Mouse (Mus musculus) left cerebral cortex, adult 18-20 months (tissue): ENCODE data around the gene Kcnmb1. TPM values are rescaled to one million over a fixed set of nuclear protein-coding genes. Genes with fewer than 3 reads are reported as not detected.
A peak's percentile ranks its signal among the peaks of the same experiment; 100 is the strongest.

Experiments used
- DNase-seq, 2 experiments: peaks; one replicate each; pipeline ENCODE4 v3.0.0; 2021 to 2022; ENCODE audit warnings: low spot score in 2 of 2, mixed read lengths in 1 of 2
- total RNA-seq, 2 experiments: library from RNA; stranded (reverse); gene quantifications; 2 replicates each; pipeline ENCODE4 v1.2.3; 2021

The Kcnmb1 gene
- total RNA-seq, 2 experiments from 2014 or later, result 0.21 to 0.26 TPM

- no peak for DNase-seq
Observed at GRCm38 (mm10) chr11:33944067-33944785, 18.6 kb upstream of the Kcnmb1 start.

GRCm38 (mm10) chr11:33944786-33945328, 18.0 kb upstream of the Kcnmb1 start:
- no peak for DNase-seq

- no peak for DNase-seq
Observed at GRCm38 (mm10) chr11:33946501-33946900, 16.3 kb upstream of the Kcnmb1 start.

DNA sequence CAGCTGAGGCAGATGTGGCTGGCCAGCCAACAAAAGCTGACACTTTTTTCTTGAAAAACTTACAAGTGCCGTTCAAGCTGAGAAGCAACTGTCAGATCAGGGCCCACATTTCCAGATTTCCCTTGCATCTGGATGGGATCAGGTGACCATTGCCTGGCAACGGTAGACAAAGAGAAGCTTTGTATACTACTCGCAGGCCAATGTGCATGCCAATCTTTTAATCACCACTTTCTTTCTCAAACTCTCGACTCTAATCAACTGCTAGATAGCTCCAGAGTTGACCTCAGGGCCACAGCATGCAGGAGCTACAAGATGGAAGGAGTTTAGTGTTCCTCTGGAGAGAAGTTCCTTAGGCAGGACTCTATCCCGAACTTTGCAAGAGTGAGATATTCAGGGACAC, 11.7 kb upstream of the Kcnmb1 start:
- DNase-seq, result no peak

GRCm38 (mm10) chr11:33951684-33952625, 10.9 kb upstream of the Kcnmb1 start:
- DNase-seq, result no peak

GRCm38 (mm10) chr11:33955982-33956381, 6.8 kb upstream of the Kcnmb1 start:
- no peak for DNase-seq

GRCm38 (mm10) chr11:33956623-33957022, 6.2 kb upstream of the Kcnmb1 start:
- DNase-seq, result no peak

- DNase-seq, result no peak
Observed at GRCm38 (mm10) chr11:33957595-33957994, 5.2 kb upstream of the Kcnmb1 start.

DNA sequence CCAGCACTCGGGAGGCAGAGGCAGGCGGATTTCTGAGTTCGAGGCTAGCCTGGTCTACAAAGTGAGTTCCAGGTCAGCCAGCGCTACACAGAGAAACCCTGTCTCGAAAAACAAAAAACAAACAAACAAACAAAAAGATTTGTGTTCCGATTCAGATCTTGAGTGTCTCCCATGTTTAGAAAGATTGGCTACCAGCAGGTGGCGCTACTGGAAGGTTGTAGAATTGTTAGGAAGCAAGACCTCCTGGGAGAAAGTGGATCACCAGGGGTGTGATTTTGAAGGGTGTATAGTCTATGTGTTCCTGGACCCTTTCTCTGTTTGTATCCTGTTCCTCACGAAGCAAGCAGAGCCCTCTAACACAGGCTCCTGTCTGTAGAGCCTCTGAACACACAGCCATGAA, 4.1 kb upstream of the Kcnmb1 start:
- peak; percentile 16 to 45 for DNase-seq

DNA sequence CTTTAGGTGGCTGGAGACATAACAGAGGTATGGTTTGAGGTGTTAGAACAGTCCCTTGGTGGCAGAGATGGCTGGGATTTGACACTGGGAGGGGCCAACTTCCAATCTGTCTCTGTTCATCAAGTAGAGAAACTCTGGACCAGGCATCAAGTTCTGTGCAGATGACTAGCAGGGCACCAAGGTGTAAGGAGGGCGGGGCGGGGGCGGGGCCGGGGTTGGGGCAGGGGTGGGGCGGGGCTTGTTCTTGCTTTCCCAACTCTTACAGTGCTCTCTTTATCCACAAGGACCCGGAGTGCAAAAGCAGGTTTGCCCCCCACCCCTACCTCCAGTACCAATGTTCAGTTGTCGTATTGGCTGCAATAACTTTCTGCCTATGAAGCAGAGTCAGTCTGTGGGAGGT, 635 bp upstream of the Kcnmb1 start:
- DNase-seq, result no peak

- DNase-seq, result no peak
Observed at GRCm38 (mm10) chr11:33965380-33965779, 2.6 kb downstream of the Kcnmb1 start.

DNA sequence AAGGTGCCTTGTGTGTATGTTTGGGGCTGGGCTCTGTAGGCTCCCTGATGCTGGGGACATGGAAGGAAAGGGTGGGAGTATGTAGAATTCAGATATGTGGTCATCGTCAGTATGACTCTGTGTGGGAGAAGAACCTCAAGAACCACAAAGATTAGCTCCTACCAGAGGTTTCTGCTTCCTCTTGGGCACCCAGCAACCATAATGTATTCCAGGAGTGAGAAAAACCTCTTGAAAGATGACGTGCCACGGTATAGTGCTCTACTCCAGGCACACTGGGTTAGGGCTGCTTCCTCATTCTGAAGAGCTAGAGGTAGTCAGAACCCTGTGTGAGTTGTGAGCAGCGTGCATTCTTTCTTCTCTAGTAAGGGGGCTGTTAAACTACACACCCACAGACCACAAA, 4.9 kb downstream of the Kcnmb1 start:
- no peak for DNase-seq

DNA sequence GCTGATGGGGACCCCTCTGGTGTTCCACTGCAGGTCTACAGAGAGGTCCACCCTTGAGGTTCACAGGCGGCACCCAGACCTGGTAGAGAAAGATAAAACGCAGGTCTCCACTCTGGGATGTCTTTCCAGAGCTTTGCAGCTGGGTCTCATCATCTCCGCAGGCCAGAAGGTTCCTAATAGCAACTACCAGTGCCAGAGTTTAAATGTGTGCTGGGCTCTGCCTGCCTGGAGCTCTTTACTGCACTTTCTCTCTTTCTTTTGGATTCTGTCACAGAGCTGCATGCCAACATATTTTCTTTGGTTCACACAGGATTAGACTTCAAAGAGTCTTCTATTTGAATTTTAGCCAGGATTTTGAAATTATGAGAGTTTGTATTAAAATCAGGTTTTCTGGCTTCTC, 6.4 kb downstream of the Kcnmb1 start:
- DNase-seq, result no peak

DNA sequence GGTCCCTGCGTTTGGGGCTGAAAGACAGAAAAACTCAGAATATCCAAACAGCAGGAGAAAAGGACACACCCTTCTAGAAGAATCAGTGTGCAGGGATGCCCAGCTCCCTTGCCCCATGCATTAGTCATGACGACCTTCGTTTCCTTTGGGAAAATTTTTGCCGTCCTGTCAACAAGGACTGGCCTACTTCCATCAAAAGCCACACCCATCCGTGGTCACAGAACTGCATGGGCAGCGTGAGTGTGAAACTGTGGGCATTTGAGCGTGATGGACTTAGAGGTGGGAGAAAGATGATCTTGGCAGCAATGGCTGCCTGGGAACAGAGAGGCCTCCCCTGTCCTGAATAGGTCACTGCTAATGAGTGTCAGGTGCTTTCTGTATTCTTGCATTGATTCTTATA, 9.3 kb downstream of the Kcnmb1 start:
- DNase-seq, result no peak

GRCm38 (mm10) chr11:33974341-33975040, 11.7 kb downstream of the Kcnmb1 start:
- no peak for DNase-seq

DNA sequence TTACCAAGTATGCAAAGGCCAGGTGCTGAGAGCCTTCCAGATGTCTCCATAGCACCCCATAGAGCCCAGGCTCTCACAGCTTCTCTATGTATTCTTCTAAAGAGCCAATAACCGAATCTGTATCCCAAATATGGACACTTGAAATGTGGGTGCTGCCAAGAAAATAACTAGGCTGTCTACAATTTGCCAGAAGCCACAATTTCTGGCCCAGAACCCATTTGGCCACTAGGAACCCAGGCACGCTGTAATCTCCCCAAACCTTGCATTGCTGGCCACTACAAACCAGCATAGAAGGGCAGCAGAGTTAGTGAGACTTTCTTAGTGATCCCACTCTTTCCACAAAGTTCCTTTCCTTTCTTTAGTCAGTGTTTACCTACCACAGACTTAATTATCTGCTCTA, 12.3 kb downstream of the Kcnmb1 start:
- DNase-seq, result no peak

DNA sequence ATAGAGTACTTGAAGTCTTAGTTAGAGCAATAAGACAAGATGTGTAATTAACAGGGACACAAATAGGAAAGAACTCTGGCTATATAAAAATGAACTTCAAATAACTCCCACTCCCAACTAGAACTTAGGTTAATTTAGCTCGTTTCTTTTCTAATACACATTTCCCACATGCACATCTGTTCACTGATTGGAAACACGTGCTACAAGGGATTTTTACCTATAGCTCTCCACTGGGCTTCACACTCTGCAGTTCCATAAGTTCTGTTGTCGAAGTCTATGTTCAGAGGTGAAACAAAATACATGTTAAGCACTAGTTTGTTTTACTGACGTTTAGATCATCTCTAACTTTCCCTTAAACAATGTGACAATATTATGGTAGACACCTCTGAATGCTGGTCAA, 17.3 kb downstream of the Kcnmb1 start:
- DNase-seq, result no peak

- no peak for DNase-seq
Observed at GRCm38 (mm10) chr11:33986525-33986924, 23.7 kb downstream of the Kcnmb1 start.

GRCm38 (mm10) chr11:33990002-33990401, 27.2 kb downstream of the Kcnmb1 start:
- DNase-seq, result no peak

- no peak for DNase-seq
Observed at GRCm38 (mm10) chr11:33992938-33993337, 30.1 kb downstream of the Kcnmb1 start, which contains the start of gene Kcnip1. Gene Kcnip1, minus strand, starts transcription at chr11:33993152.

DNA sequence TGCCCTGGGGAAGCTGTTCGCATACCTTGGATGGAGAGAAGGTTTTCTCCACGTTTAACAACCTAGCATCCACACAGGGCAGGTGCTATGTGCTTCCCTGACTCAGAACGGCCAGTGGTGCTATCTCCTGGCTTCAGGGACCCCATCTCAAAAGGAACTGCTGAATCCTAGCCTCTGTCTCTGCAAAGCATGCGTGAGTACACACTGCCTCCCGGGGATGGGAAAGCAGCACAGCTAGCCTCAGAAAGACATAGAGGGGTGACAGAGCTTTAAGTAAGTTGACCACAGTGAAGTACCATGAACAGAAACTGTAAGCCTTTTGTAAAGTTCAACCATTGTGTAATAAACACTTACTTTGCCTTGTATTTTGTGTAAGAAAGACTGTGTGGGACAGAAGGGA, 30.7 kb downstream of the Kcnmb1 start:
- no peak for DNase-seq
